Mouse (Mus musculus) hindbrain, postnatal 0 days (tissue): ENCODE results near the gene Pprc1. TPM values are rescaled to one million over a fixed set of nuclear protein-coding genes. Genes with fewer than 3 reads are reported as not detected.

Source experiments
- ATAC-seq: fragments of 200-750 bp; cut with Nextera tagmentation; 2 replicates; pipeline ENCODE4 v1.8.0; 2017; ENCODE audit warnings: mild to moderate bottlenecking, moderate TSS enrichment, moderate library complexity
- DNase-seq: peaks from one replicate; pipeline ENCODE4 v3.0.0-alpha.2; 2015; ENCODE audit warnings: low spot score
- H3K27ac ChIP-seq: fragments of 300-500 bp; sonication (generic); 2 replicates; pipeline ENCODE4 v1.5.1; 2014; ENCODE audit warnings: mild to moderate bottlenecking
- H3K27me3 ChIP-seq: fragments of 300-500 bp; sonication (generic); 2 replicates; pipeline ENCODE4 v1.6.1; 2014; ENCODE audit warnings: low read length, mixed read lengths; ENCODE audit not compliant: insufficient read depth
- H3K36me3 ChIP-seq: fragments of 300-500 bp; sonication (generic); 2 replicates; pipeline ENCODE4 v1.6.1; 2014; ENCODE audit warnings: low read length, mixed read lengths; ENCODE audit not compliant: insufficient read depth
- H3K4me1 ChIP-seq: fragments of 300-500 bp; sonication (generic); 2 replicates; pipeline ENCODE4 v1.6.1; 2014; ENCODE audit warnings: antibody characterized with exemption, low read length, mixed read lengths; ENCODE audit not compliant: insufficient read depth
- H3K4me2 ChIP-seq: fragments of 300-500 bp; sonication (generic); 2 replicates; pipeline ENCODE4 v1.6.1; 2014; ENCODE audit warnings: low read depth, mild to moderate bottlenecking, low read length, moderate library complexity, mixed read lengths
- H3K4me3 ChIP-seq: fragments of 300-500 bp; sonication (generic); 2 replicates; pipeline ENCODE4 v1.5.1; 2014; ENCODE audit warnings: low read length
- H3K9ac ChIP-seq: fragments of 300-500 bp; sonication (generic); replicated peaks from 2 replicates; pipeline ENCODE4 v1.6.1; 2014; ENCODE audit warnings: mild to moderate bottlenecking, low read length, moderate library complexity, mixed read lengths
- H3K9me3 ChIP-seq: fragments of 300-500 bp; sonication (generic); 2 replicates; pipeline ENCODE4 v1.6.1; 2016; ENCODE audit warnings: low read length, mixed read lengths
- CTCF ChIP-seq: IDR thresholded peaks from 2 replicates; pipeline ENCODE4 v1.5.1; 2016; ENCODE audit warnings: antibody characterized with exemption, control low read depth, low read depth
- WGBS: fragments of 180-500 bp; shearing (Covaris S2); extraction: QIAGEN DNeasy Blood & Tissue Kit; methylation state at CpG from one replicate; pipeline ENCODE4 v1.1.7; 2014; 5-methylcytosine and 5-hydroxymethylcytosine counted together
- polyA plus RNA-seq: library from polyadenylated mRNA; unstranded; fragments of >200 nt; fragmentation: Nextera tagmentation; extraction: Ambion mirVana; gene quantifications from 2 replicates; pipeline ENCODE4 v1.2.1, GENCODE M21; 2015
- total RNA-seq: library from RNA; depleted of rRNA; stranded (reverse); fragments of >200 nt; gene quantifications from 2 replicates; pipeline ENCODE4 v1.2.3, GENCODE M21; 2014

Gene Pprc1
- total and polyA plus RNA-seq, 2 experiments from 2014 or later: 9.0 to 9.3 TPM

- DNase-seq: no peak
- Histone ChIP-seq H3K36me3 (peaks cover 32% of the 10 kb centered on the region), H3K9ac (no peak overlapping the region), H3K4me3 (no peak overlapping the region), H3K27ac (no peak overlapping the region), H3K9me3 (no peaks in the 10 kb centered on the region), H3K4me2 (no peak overlapping the region), H3K4me1 (peaks cover 9% of the 10 kb centered on the region), H3K27me3 (no peaks in the 10 kb centered on the region)
- no peak for TF ChIP-seq CTCF
- 97% methylated on average over 5 of the region's 5 CpGs for WGBS
- ATAC-seq: no peak
Observed at GRCm38 (mm10) chr19:46074266-46074665, 29.6 kb downstream of the Pprc1 start.

GRCm38 (mm10) chr19:46075616-46076607 is 31.2 kb downstream of the Pprc1 start, which contains the start of gene Nolc1:
Gene Nolc1 (plus strand): TSS chr19:46075863.
- H3K27me3 ChIP-seq: no peaks in the 10 kb centered on the region
- H3K9ac ChIP-seq: peak within 1 kb of the TSS; percentile 57
- WGBS: under 1% methylated on average over 66 of the region's 66 CpGs
- H3K27ac ChIP-seq: peak within 1 kb of the TSS; percentile 70
- H3K4me2 ChIP-seq: peak within 1 kb of the TSS; percentile 68
- DNase-seq (peak; percentile 99), ATAC-seq (peak; percentile 97)
- no peaks in the 10 kb centered on the region for H3K9me3 ChIP-seq
- peaks cover 43% of the 10 kb centered on the region for H3K36me3 ChIP-seq
- peaks cover 9% of the 10 kb centered on the region for H3K4me1 ChIP-seq
- H3K4me3 ChIP-seq: peak within 1 kb of the TSS; percentile 75
- peak; percentile 32; the same call in 1 of the 2 replicates for TF ChIP-seq CTCF

- peaks cover 9% of the 10 kb centered on the region for H3K4me1 ChIP-seq
- no peak for TF ChIP-seq CTCF
Observed at GRCm38 (mm10) chr19:46078535-46078934, 33.8 kb downstream of the Pprc1 start.

GRCm38 (mm10) chr19:46085185-46085584 is 40.5 kb downstream of the Pprc1 start:
- H3K4me1 ChIP-seq: no peaks in the 10 kb centered on the region
- ATAC-seq (no peak), DNase-seq (no peak)
- 98% methylated on average over 8 of the region's 8 CpGs for WGBS
- no peaks in the 10 kb centered on the region for H3K9me3 ChIP-seq
- no peak for TF ChIP-seq CTCF
- H3K4me2 ChIP-seq: no peak overlapping the region
- H3K4me3 ChIP-seq: no peak overlapping the region
- no peak overlapping the region for H3K27ac ChIP-seq
- H3K9ac ChIP-seq: no peak overlapping the region
- H3K27me3 ChIP-seq: no peaks in the 10 kb centered on the region
- H3K36me3 ChIP-seq: peaks cover 47% of the 10 kb centered on the region

More at GRCm38 (mm10) chr19:46078535-46078934, 33.8 kb downstream of the Pprc1 start:
- Histone ChIP-seq H3K9ac (no peak overlapping the region), H3K4me2 (no peak overlapping the region), H3K4me3 (no peak overlapping the region), H3K9me3 (no peaks in the 10 kb centered on the region), H3K36me3 (peaks cover 44% of the 10 kb centered on the region), H3K27ac (no peak overlapping the region), H3K27me3 (no peaks in the 10 kb centered on the region)
- no peak for ATAC-seq
- DNase-seq: no peak
- 56% methylated on average over 3 of the region's 3 CpGs for WGBS

GRCm38 (mm10) chr19:46086337-46086736 is 41.7 kb downstream of the Pprc1 start:
- WGBS: 51% methylated on average over 3 of the region's 3 CpGs
- no peak for ATAC-seq
- no peak overlapping the region for H3K9ac ChIP-seq

GRCm38 (mm10) chr19:46087871-46088270 is 43.2 kb downstream of the Pprc1 start:
- DNase-seq: peak; percentile 23
- no peak for TF ChIP-seq CTCF
- Histone ChIP-seq H3K36me3 (peaks cover 20% of the 10 kb centered on the region), H3K27ac (no peak overlapping the region), H3K4me3 (no peak overlapping the region), H3K27me3 (no peaks in the 10 kb centered on the region), H3K4me2 (no peak overlapping the region), H3K4me1 (no peaks in the 10 kb centered on the region), H3K9me3 (no peaks in the 10 kb centered on the region), H3K9ac (no peak overlapping the region)
- WGBS: 66% methylated on average over 7 of the region's 7 CpGs
- no peak for ATAC-seq

More at GRCm38 (mm10) chr19:46086337-46086736, 41.7 kb downstream of the Pprc1 start:
- peak; percentile 85 for DNase-seq
- H3K36me3 ChIP-seq: peaks cover 36% of the 10 kb centered on the region
- no peak overlapping the region for H3K4me2 ChIP-seq
- no peaks in the 10 kb centered on the region for H3K9me3 ChIP-seq
- peak; percentile 79 for TF ChIP-seq CTCF
- no peak overlapping the region for H3K27ac ChIP-seq
- H3K4me3 ChIP-seq: no peak overlapping the region
- H3K4me1 ChIP-seq: no peaks in the 10 kb centered on the region
- no peaks in the 10 kb centered on the region for H3K27me3 ChIP-seq
